Mouse (Mus musculus): Measurements from ENCODE around the gene Ints7.

- TF ChIP-seq POLR2A (IDR thresholded peaks at IDR 0.05; ENCODE audit: borderline replicate concordance, extremely low read depth, low read depth, low read length) = no peak
- TF ChIP-seq CTCF (IDR thresholded peaks at IDR 0.05; ENCODE audit: insufficient read depth, low read length) = no peak
Measured at GRCm38 (mm10) chr1:191557109-191557508, 18.3 kb upstream of the Ints7 start.
